ENCODE assay signal across 1 mouse cellular context in genomic region chr3:89316833-89317232, GRCm38 (mm10).
A peak's percentile ranks its signal among the peaks of the same experiment; 100 is the strongest.
TF ChIP-seq lines count a peak whose summit lies in the region.

No protein-coding gene starts in this region.

TF ChIP-seq in CH12.LX, 34 proteins besides CTCF, POLR2A, EP300 and RAD21:
- TF ChIP-seq ZC3H11A (IDR thresholded peaks at IDR 0.05; ENCODE audit: low read depth, low read length): peak; percentile 47
- peak; percentile 93 for TF ChIP-seq SMC3 (IDR thresholded peaks at IDR 0.05; ENCODE audit: low read depth, low read length)
- TF ChIP-seq UBTF (IDR thresholded peaks at IDR 0.05; ENCODE audit: low read depth, low read length): no peak
TF ChIP-seq in CH12.LX: peak in this region for 2.
